Mouse (Mus musculus) forebrain, embryonic 16.5 days (tissue): ENCODE results near the gene Ttc24. TPM values are rescaled to one million over a fixed set of nuclear protein-coding genes. Genes with fewer than 3 reads are reported as not detected.

Experiments used
- ATAC-seq: fragments of 200-750 bp; cut with Nextera tagmentation; 2 replicates; pipeline ENCODE4 v1.8.0; 2017; ENCODE audit warnings: mild to moderate bottlenecking, moderate library complexity
- H3K27ac ChIP-seq: fragments of 300-500 bp; sonication (generic); 2 replicates; pipeline ENCODE4 v1.5.1; 2014; ENCODE audit warnings: low read length, control low read depth
- H3K27me3 ChIP-seq: fragments of 300-500 bp; sonication (generic); replicated peaks from 2 replicates; pipeline ENCODE4 v1.6.1; 2014; ENCODE audit warnings: low read length; ENCODE audit not compliant: control insufficient read depth, insufficient read depth
- H3K36me3 ChIP-seq: fragments of 300-500 bp; sonication (generic); 2 replicates; pipeline ENCODE4 v1.6.1; 2014; ENCODE audit not compliant: control insufficient read depth, insufficient read depth
- H3K4me1 ChIP-seq: fragments of 300-500 bp; sonication (generic); replicated peaks from 2 replicates; pipeline ENCODE4 v1.6.1; 2014; ENCODE audit warnings: low read length; ENCODE audit not compliant: control insufficient read depth, insufficient read depth
- H3K4me2 ChIP-seq: fragments of 300-500 bp; sonication (generic); 2 replicates; pipeline ENCODE4 v1.6.1; 2014; ENCODE audit warnings: mild to moderate bottlenecking, low read length, control low read depth
- H3K4me3 ChIP-seq: fragments of 300-500 bp; sonication (generic); replicated peaks from 2 replicates; pipeline ENCODE4 v1.5.1; 2014; ENCODE audit warnings: mild to moderate bottlenecking, low read length, control low read depth
- H3K9ac ChIP-seq: fragments of 300-500 bp; sonication (generic); replicated peaks from 2 replicates; pipeline ENCODE4 v1.6.1; 2014; ENCODE audit warnings: low read depth, low read length, control low read depth
- H3K9me3 ChIP-seq: fragments of 300-500 bp; sonication (generic); 2 replicates; pipeline ENCODE4 v1.6.1; 2016; ENCODE audit warnings: low read length; ENCODE audit not compliant: control insufficient read depth
- WGBS: fragments of 180-500 bp; shearing (Covaris S2); extraction: QIAGEN DNeasy Blood & Tissue Kit; methylation state at CpG from one replicate; pipeline ENCODE4 v1.1.7; 2014; 5-methylcytosine and 5-hydroxymethylcytosine counted together
- polyA plus RNA-seq: library from polyadenylated mRNA; unstranded; fragments of >200 nt; fragmentation: Nextera tagmentation; extraction: Ambion mirVana; gene quantifications from 2 replicates; pipeline ENCODE4 v1.2.1, GENCODE M21; 2015

Gene Ttc24
- polyA plus RNA-seq, 1 experiment from 2014 or later, result not detected

- H3K9ac ChIP-seq, result no peak overlapping the region
- 84% methylated on average over 6 of the region's 6 CpGs for WGBS
- no peaks in the 10 kb centered on the region for H3K4me1 ChIP-seq
- no peaks in the 10 kb centered on the region for H3K36me3 ChIP-seq
- no peak for ATAC-seq
- H3K27me3 ChIP-seq, result no peaks in the 10 kb centered on the region
- H3K9me3 ChIP-seq, result no peaks in the 10 kb centered on the region
- H3K27ac ChIP-seq, result no peak overlapping the region
- no peak overlapping the region for H3K4me2 ChIP-seq
- no peak overlapping the region for H3K4me3 ChIP-seq
Observed at GRCm38 (mm10) chr3:88102611-88103010, 24.5 kb upstream of the Ttc24 start.

- Histone ChIP-seq H3K27ac (no peak overlapping the region), H3K4me2 (no peak overlapping the region), H3K9me3 (no peaks in the 10 kb centered on the region), H3K9ac (no peak overlapping the region), H3K27me3 (no peaks in the 10 kb centered on the region), H3K4me3 (no peak overlapping the region), H3K36me3 (no peaks in the 10 kb centered on the region), H3K4me1 (no peaks in the 10 kb centered on the region)
- 88% methylated on average over 6 of the region's 6 CpGs for WGBS
- ATAC-seq, result no peak
Observed at GRCm38 (mm10) chr3:88102196-88102595, 24.1 kb upstream of the Ttc24 start.

- ATAC-seq, result no peak
- 92% methylated on average over 7 of the region's 7 CpGs for WGBS
- H3K4me2 ChIP-seq, result no peak overlapping the region
- H3K36me3 ChIP-seq, result no peaks in the 10 kb centered on the region
- H3K4me1 ChIP-seq, result no peaks in the 10 kb centered on the region
- H3K9ac ChIP-seq, result no peak overlapping the region
- no peaks in the 10 kb centered on the region for H3K27me3 ChIP-seq
- no peak overlapping the region for H3K4me3 ChIP-seq
- H3K27ac ChIP-seq, result no peak overlapping the region
- no peaks in the 10 kb centered on the region for H3K9me3 ChIP-seq
Observed at GRCm38 (mm10) chr3:88101736-88102135, 23.6 kb upstream of the Ttc24 start.

GRCm38 (mm10) chr3:88100251-88100650, 22.1 kb upstream of the Ttc24 start:
- Histone ChIP-seq H3K36me3 (no peaks in the 10 kb centered on the region), H3K4me2 (no peak overlapping the region), H3K27me3 (no peaks in the 10 kb centered on the region), H3K4me1 (no peaks in the 10 kb centered on the region), H3K27ac (no peak overlapping the region), H3K9ac (no peak overlapping the region), H3K9me3 (no peaks in the 10 kb centered on the region), H3K4me3 (no peak overlapping the region)
- 43% methylated on average over 3 of the region's 3 CpGs for WGBS
- no peak for ATAC-seq

GRCm38 (mm10) chr3:88097666-88098065, 19.6 kb upstream of the Ttc24 start:
- Histone ChIP-seq H3K27me3 (no peaks in the 10 kb centered on the region), H3K36me3 (no peaks in the 10 kb centered on the region), H3K4me3 (no peak overlapping the region), H3K9ac (no peak overlapping the region), H3K4me2 (no peak overlapping the region), H3K9me3 (no peaks in the 10 kb centered on the region), H3K27ac (no peak overlapping the region), H3K4me1 (no peaks in the 10 kb centered on the region)
- 91% methylated on average over 6 of the region's 6 CpGs for WGBS
- no peak for ATAC-seq

- Histone ChIP-seq H3K27me3 (no peaks in the 10 kb centered on the region), H3K4me3 (no peak overlapping the region), H3K9me3 (no peaks in the 10 kb centered on the region), H3K36me3 (no peaks in the 10 kb centered on the region; the same call in 1 of the 2 replicates), H3K4me2 (no peak overlapping the region), H3K4me1 (no peaks in the 10 kb centered on the region), H3K27ac (0 out of 2 replicates have a peak overlapping the region, but pooled peaks have one; percentile 5), H3K9ac (no peak overlapping the region)
- ATAC-seq, result peak; percentile 68
- WGBS, result 87% methylated on average over 5 of the region's 5 CpGs
Observed at GRCm38 (mm10) chr3:88094126-88094525, 16.0 kb upstream of the Ttc24 start.

GRCm38 (mm10) chr3:88090616-88091015, 12.5 kb upstream of the Ttc24 start:
- no peaks in the 10 kb centered on the region for H3K27me3 ChIP-seq
- 94% methylated on average over 6 of the region's 6 CpGs for WGBS
- H3K4me3 ChIP-seq, result no peak overlapping the region
- H3K9me3 ChIP-seq, result no peaks in the 10 kb centered on the region
- no peaks in the 10 kb centered on the region; the same call in 1 of the 2 replicates for H3K36me3 ChIP-seq
- no peak overlapping the region for H3K27ac ChIP-seq
- no peaks in the 10 kb centered on the region for H3K4me1 ChIP-seq
- no peak for ATAC-seq
- no peak overlapping the region for H3K9ac ChIP-seq
- H3K4me2 ChIP-seq, result no peak overlapping the region

- H3K4me1 ChIP-seq, result no peaks in the 10 kb centered on the region
- H3K4me3 ChIP-seq, result no peak overlapping the region
- 91% methylated on average over 7 of the region's 7 CpGs for WGBS
- no peak overlapping the region for H3K4me2 ChIP-seq
- H3K36me3 ChIP-seq, result no peaks in the 10 kb centered on the region; the same call in 1 of the 2 replicates
- no peaks in the 10 kb centered on the region for H3K27me3 ChIP-seq
- H3K27ac ChIP-seq, result no peak overlapping the region
- no peak for ATAC-seq
- no peak overlapping the region for H3K9ac ChIP-seq
- H3K9me3 ChIP-seq, result no peaks in the 10 kb centered on the region
Observed at GRCm38 (mm10) chr3:88090106-88090505, 12.0 kb upstream of the Ttc24 start.

- Histone ChIP-seq H3K9ac (no peak overlapping the region), H3K36me3 (no peaks in the 10 kb centered on the region; the same call in 1 of the 2 replicates), H3K27me3 (no peaks in the 10 kb centered on the region), H3K9me3 (no peaks in the 10 kb centered on the region), H3K27ac (no peak overlapping the region), H3K4me3 (no peak overlapping the region), H3K4me1 (peaks cover 3% of the 10 kb centered on the region), H3K4me2 (no peak overlapping the region)
- 75% methylated on average over 1 of the region's 1 CpGs for WGBS
- no peak for ATAC-seq
Observed at GRCm38 (mm10) chr3:88087688-88088087, 9.6 kb upstream of the Ttc24 start.

- ATAC-seq, result no peak
- Histone ChIP-seq H3K27me3 (no peaks in the 10 kb centered on the region), H3K4me2 (no peak overlapping the region), H3K4me3 (no peak overlapping the region), H3K4me1 (peaks cover 11% of the 10 kb centered on the region), H3K9me3 (no peaks in the 10 kb centered on the region), H3K9ac (no peak overlapping the region), H3K27ac (no peak overlapping the region), H3K36me3 (no peaks in the 10 kb centered on the region)
- WGBS, result 94% methylated on average over 4 of the region's 9 CpGs
Observed at GRCm38 (mm10) chr3:88085459-88085858, 7.4 kb upstream of the Ttc24 start.
